Mouse (Mus musculus): ENCODE data around the gene Gm20388. TPM values are rescaled to one million over a fixed set of nuclear protein-coding genes. Genes with fewer than 3 reads are reported as not detected.

The Gm20388 gene
- total RNA-seq, 2 experiments from 2014 or later, result not detected

GRCm38 (mm10) chr8:121841242-121841641, 1930.6 kb downstream of the Gm20388 start:
- peak; percentile 58 to 63 for DNase-seq (ENCODE audit: low spot score in 2 of 2)

- no peak for DNase-seq (ENCODE audit: low spot score in 2 of 2)
Measured at GRCm38 (mm10) chr8:121842064-121842955, 1931.7 kb downstream of the Gm20388 start.

- no peak for DNase-seq (ENCODE audit: low spot score in 2 of 2)
Measured at GRCm38 (mm10) chr8:121843184-121843733, 1932.6 kb downstream of the Gm20388 start.

GRCm38 (mm10) chr8:121844765-121845164, 1934.1 kb downstream of the Gm20388 start:
- DNase-seq (ENCODE audit: low spot score in 2 of 2), result no peak

GRCm38 (mm10) chr8:121846815-121847214, 1936.2 kb downstream of the Gm20388 start:
- DNase-seq (ENCODE audit: low spot score in 2 of 2), result no peak

GRCm38 (mm10) chr8:121847261-121847822, 1936.7 kb downstream of the Gm20388 start:
- no peak for DNase-seq (ENCODE audit: low spot score in 2 of 2)

- DNase-seq (ENCODE audit: low spot score in 2 of 2), result no peak
Measured at GRCm38 (mm10) chr8:121847987-121848386, 1937.3 kb downstream of the Gm20388 start.

- DNase-seq (ENCODE audit: low spot score in 2 of 2), result no peak
Measured at GRCm38 (mm10) chr8:121848495-121848894, 1937.9 kb downstream of the Gm20388 start.

GRCm38 (mm10) chr8:121849303-121849702, 1938.7 kb downstream of the Gm20388 start:
- DNase-seq (ENCODE audit: low spot score in 2 of 2), result no peak

- peak; percentile 74 to 81 for DNase-seq (ENCODE audit: low spot score in 2 of 2)
Measured at GRCm38 (mm10) chr8:121850018-121850417, 1939.4 kb downstream of the Gm20388 start.

- no peak for DNase-seq (ENCODE audit: low spot score in 2 of 2)
Measured at GRCm38 (mm10) chr8:121850436-121850820, 1939.8 kb downstream of the Gm20388 start.

- DNase-seq (ENCODE audit: low spot score in 2 of 2), result peak; percentile 96 to 98
Measured at GRCm38 (mm10) chr8:121850821-121851470, 1940.3 kb downstream of the Gm20388 start.

- no peak for DNase-seq (ENCODE audit: low spot score in 2 of 2)
Measured at GRCm38 (mm10) chr8:121851716-121852115, 1941.1 kb downstream of the Gm20388 start.

GRCm38 (mm10) chr8:121852464-121852863, 1941.8 kb downstream of the Gm20388 start:
- DNase-seq (ENCODE audit: low spot score in 2 of 2), result no peak

GRCm38 (mm10) chr8:121853586-121853985, 1942.9 kb downstream of the Gm20388 start:
- DNase-seq (ENCODE audit: low spot score in 2 of 2), result no peak

- no peak for DNase-seq (ENCODE audit: low spot score in 2 of 2)
Measured at GRCm38 (mm10) chr8:121856071-121856746, 1945.6 kb downstream of the Gm20388 start.

GRCm38 (mm10) chr8:121857331-121857730, 1946.7 kb downstream of the Gm20388 start:
- no peak for DNase-seq (ENCODE audit: low spot score in 2 of 2)

- DNase-seq (ENCODE audit: low spot score in 2 of 2), result no peak
Measured at GRCm38 (mm10) chr8:121857747-121858146, 1947.1 kb downstream of the Gm20388 start.

GRCm38 (mm10) chr8:121861276-121861675, 1950.6 kb downstream of the Gm20388 start:
- DNase-seq (ENCODE audit: low spot score in 2 of 2), result no peak

GRCm38 (mm10) chr8:121861806-121862548, 1951.3 kb downstream of the Gm20388 start:
- DNase-seq (ENCODE audit: low spot score in 2 of 2), result no peak
